Mouse (Mus musculus): Measurements from ENCODE around the gene Ankrd35. TPM values are rescaled to one million over a fixed set of nuclear protein-coding genes. Genes with fewer than 3 reads are reported as not detected.
"Not testable (repeated sequence)": the region's sequence is repeated elsewhere in the genome, so short reads cannot be mapped to it uniquely, and the experiment has no call there.

The Ankrd35 gene
- polyA plus RNA-seq, 1 experiment = not detected

DNA sequence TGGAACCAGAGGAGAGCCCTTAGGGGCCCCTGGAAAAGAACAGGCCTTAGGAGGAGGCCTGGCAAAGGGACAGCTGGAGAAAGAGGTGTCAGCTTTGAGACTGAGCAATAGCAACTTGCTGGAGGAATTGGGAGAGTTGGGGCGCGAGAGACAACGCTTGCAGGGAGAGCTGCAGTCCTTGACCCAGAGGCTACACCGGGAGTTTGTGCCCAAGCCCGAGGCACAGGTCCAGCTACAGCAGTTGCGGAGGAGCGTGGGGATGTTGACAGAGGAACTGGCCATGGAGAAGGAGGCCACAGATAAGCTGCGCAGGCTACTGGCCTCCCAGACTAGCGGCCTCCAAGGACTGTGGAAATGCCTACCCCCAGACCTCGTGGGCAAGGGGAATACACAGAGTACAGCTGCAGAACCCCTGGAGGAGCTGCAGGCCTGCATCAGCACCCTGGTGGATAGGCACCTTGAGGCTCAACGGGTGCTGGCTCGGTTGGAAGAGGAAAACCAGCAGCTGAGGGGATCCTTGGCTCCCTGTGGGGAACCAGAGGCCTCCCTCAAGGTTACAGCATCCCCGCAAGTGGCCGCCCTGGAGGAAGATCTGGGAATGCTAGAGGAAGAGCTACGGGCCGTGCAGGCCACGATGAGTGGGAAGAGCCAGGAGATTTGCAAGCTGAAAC lies 14.4 kb downstream of the Ankrd35 start:
- Histone ChIP-seq H3K27ac (replicated peaks; ENCODE audit: low read depth, low read length) (no peak overlapping the region), H3K4me1 (ENCODE audit: control insufficient read depth, insufficient read depth, insufficient read length, low read length) (no peaks in the 10 kb centered on the region), H3K4me3 (ENCODE audit: insufficient read depth, low read depth, low read length) (no peak overlapping the region)

DNA sequence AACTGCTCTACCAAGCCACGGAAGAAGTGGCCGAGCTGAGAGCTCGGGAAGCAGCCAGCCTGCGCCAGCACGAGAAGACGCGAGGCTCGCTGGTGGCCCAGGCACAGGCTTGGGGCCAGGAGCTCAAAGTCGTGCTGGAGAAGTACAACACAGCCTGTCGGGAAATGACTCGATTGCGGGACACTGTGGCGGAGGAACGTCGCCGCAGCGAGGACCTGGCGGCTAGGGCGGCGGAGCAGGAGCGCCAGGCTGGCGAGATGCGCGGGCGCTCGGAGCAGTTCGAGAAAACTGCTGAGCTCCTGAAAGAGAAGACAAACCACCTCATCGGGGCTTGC lies 14.9 kb downstream of the Ankrd35 start:
- Histone ChIP-seq H3K4me1 (ENCODE audit: control insufficient read depth, insufficient read depth, insufficient read length, low read length) (no peaks in the 10 kb centered on the region), H3K4me3 (ENCODE audit: insufficient read depth, low read depth, low read length) (0 out of 2 replicates have a peak overlapping the region, but pooled peaks have one; percentile 23), H3K27ac (replicated peaks; ENCODE audit: low read depth, low read length) (no peak overlapping the region)

DNA sequence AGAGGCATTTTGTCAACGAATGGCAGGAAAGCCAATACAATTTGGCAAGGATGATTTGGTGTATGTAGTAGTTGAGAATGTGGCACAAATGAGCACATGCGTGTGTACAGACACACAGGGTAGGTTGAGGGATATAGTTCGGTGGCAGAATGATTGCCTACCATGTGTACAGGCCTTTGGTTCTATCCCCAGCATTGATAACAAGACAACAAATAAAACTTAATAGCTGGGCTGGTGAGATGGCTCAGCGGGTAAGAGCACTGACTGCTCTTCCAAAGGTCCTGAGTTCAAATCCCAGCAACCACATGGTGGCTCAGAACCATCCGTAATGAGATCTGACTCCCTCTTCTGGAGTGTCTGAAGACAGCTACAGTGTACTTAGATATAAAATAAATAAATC lies 16.1 kb downstream of the Ankrd35 start:
- not testable (repeated sequence) for H3K4me3 ChIP-seq (ENCODE audit: insufficient read depth, low read depth, low read length); H3K4me1 ChIP-seq (ENCODE audit: control insufficient read depth, insufficient read depth, insufficient read length, low read length); H3K27ac ChIP-seq (replicated peaks; ENCODE audit: low read depth, low read length)

DNA sequence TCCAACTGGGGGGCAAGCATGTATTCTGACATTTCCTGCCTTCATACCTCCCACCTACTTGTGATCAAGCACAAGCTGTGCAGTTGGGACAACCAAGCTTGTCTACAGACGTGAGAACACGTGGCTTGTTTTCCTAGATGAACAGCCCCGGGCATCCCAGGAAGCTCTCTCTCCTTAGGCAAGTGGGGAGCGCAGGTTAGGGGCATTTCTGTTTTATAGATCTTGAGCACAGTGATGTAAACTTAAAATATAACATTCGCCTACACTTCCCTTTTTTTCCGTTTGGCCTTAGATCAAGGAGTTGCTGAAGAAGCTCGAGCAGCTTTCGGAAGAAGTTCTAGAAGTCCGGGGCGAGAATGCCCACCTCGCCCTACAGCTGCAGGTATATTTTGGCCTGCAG lies 18.9 kb downstream of the Ankrd35 start:
- Histone ChIP-seq H3K4me1 (ENCODE audit: control insufficient read depth, insufficient read depth, insufficient read length, low read length) (no peaks in the 10 kb centered on the region), H3K4me3 (ENCODE audit: insufficient read depth, low read depth, low read length) (no peak overlapping the region), H3K27ac (replicated peaks; ENCODE audit: low read depth, low read length) (no peak overlapping the region)

DNA sequence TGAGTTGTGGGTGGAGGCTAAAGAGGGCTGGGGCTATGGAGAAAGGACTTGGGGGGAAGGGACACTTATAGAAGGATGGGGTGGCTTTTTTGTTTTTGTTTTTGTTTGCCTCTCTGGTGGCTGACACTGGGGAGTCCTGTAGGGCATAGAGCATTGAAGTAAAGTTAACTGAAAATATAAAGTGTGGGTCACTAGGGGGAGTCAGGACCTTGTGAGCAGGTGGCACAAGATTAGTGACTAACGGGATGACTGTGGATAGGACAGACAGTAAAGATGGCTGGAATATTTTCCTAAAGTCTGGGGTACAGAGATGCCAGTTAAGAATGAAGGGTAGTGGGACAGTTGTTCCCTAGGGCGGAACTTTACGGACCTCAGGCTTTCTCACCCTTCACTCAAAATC lies 20.4 kb downstream of the Ankrd35 start:
- H3K27ac ChIP-seq (replicated peaks; ENCODE audit: low read depth, low read length) = no peak overlapping the region
- no peak overlapping the region for H3K4me3 ChIP-seq (ENCODE audit: insufficient read depth, low read depth, low read length)
- H3K4me1 ChIP-seq (ENCODE audit: control insufficient read depth, insufficient read depth, insufficient read length, low read length) = no peaks in the 10 kb centered on the region

DNA sequence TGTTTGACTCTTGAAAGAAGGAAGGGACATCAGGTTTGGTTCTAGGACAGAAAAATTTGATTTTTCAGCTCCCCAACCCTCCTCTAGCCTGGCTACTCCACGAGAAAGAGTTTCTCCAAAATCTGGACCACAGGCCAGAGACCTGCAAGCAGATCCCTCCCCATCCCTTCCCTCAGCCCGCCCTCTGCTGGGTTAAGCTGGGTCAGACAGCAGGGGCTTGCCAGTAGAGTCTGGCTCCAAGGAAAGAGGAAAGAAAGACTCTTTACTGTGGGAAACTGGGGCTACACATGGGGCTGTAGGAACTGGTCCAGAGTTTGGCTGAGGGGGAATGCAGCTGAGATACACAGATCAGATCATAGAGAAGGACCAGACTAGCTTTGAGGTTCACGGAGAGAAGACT lies 22.6 kb downstream of the Ankrd35 start:
- Histone ChIP-seq H3K4me1 (ENCODE audit: control insufficient read depth, insufficient read depth, insufficient read length, low read length) (no peaks in the 10 kb centered on the region), H3K27ac (replicated peaks; ENCODE audit: low read depth, low read length) (no peak overlapping the region), H3K4me3 (ENCODE audit: insufficient read depth, low read depth, low read length) (no peak overlapping the region)

DNA sequence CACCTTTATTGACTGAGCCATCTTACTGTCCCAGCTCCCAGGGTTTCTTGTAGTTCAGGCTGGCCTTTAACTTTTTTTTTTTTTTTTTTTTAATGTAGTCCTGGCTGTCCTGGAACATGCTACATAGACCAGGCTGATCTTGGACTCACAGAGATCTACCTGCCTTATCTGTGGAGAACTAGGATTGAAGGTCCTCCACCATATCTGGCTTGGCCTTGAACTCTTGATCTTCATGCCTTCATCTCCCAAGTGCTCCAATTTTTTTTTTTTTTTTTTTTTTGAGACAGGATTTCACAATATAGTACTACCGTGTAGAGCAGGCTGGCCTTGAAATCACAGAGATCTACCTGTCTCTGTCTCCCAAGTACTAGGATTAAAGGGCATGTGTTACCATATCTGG lies 23.6 kb downstream of the Ankrd35 start:
- no peaks in the 10 kb centered on the region for H3K4me1 ChIP-seq (ENCODE audit: control insufficient read depth, insufficient read depth, insufficient read length, low read length)
- H3K27ac ChIP-seq (replicated peaks; ENCODE audit: low read depth, low read length) = no peak overlapping the region
- H3K4me3 ChIP-seq (ENCODE audit: insufficient read depth, low read depth, low read length) = no peak overlapping the region

DNA sequence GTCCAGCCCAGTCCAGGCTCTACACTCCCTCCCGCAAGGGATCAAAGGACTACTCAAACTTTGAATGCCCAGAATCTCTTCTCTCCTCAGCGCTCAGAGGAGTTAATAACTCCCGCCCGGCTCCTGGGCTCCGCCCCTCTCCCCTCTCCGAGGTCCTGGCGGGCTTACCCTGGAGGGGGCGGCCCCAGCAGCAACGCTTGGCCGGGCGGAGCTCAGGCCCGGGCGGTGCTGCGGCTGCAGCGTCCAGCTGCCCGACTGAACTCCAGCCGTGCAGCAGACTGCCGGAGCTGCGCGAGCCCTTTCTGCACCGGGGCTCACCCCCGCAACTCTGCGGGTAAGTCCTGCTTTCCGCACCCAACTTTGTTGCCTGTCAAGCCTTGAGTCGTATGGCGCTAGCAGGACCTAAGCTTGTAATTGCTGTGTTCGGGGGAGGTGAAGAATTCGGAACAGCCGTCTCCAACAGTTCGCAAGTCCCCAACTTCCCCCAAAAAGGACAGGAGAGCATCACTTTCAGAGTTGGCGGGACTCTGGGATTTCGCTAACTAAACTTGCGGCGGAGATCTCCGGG lies 26.4 kb downstream of the Ankrd35 start, which contains the start of gene Pias3:
Gene Pias3 (plus strand): TSS at position 187 of the 568 bp plus-strand sequence.
- Histone ChIP-seq H3K4me3 (ENCODE audit: insufficient read depth, low read depth, low read length) (peak within 1 kb of the TSS; percentile 95), H3K4me1 (ENCODE audit: control insufficient read depth, insufficient read depth, insufficient read length, low read length) (no peaks in the 10 kb centered on the region), H3K27ac (replicated peaks; ENCODE audit: low read depth, low read length) (peak within 1 kb of the TSS; percentile 61)

DNA sequence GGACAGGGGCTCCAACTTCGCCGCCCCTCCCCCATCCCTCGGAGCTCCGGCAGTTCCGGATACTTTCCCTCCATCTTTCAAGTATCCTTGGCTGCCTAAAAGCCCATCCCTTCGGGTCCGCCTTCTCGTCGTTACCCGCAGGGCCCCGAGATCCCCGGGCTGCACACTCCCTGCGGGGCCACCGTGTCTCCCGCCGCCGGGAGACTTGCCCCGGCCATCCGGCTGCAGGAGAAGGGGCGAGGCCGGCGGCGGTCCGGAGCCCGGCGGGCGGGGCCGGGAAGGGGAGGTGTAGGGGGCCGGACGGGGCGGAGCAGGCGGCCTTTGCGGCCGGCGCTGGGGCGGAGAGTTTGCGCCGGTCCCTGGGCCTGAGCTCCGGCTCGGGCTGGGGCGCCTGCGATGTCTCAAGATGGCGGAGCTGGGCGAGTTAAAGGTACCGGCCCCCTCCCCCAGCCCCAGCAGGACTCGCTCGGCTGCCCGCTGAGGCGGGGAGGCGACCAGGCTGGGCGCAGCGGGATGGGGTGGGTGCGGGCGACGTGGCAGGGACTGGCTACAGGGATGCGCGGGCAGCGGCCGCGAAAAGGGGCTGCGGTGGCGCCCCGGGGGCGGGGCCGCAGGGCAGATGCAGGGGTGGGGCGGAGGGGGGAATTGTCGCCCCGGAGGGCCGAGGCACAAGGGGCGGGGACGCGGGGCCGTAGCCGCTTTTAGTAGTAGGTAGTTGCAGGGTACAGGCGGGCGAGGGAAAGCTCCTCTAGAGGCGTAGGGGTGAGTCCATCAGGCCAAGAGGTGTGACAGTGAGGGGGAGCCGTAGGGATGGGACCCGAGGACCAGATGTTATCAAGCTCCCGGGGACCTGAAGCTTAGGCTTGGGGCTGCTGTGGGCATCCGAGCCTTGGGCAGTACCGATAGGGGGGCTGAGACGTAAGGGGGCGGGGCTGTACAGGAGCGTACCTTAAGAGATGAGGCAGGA lies 27.1 kb downstream of the Ankrd35 start:
- H3K27ac ChIP-seq (replicated peaks; ENCODE audit: low read depth, low read length) = peak overlapping the region; percentile 61
- no peaks in the 10 kb centered on the region for H3K4me1 ChIP-seq (ENCODE audit: control insufficient read depth, insufficient read depth, insufficient read length, low read length)
- peak overlapping the region; percentile 95 for H3K4me3 ChIP-seq (ENCODE audit: insufficient read depth, low read depth, low read length)

DNA sequence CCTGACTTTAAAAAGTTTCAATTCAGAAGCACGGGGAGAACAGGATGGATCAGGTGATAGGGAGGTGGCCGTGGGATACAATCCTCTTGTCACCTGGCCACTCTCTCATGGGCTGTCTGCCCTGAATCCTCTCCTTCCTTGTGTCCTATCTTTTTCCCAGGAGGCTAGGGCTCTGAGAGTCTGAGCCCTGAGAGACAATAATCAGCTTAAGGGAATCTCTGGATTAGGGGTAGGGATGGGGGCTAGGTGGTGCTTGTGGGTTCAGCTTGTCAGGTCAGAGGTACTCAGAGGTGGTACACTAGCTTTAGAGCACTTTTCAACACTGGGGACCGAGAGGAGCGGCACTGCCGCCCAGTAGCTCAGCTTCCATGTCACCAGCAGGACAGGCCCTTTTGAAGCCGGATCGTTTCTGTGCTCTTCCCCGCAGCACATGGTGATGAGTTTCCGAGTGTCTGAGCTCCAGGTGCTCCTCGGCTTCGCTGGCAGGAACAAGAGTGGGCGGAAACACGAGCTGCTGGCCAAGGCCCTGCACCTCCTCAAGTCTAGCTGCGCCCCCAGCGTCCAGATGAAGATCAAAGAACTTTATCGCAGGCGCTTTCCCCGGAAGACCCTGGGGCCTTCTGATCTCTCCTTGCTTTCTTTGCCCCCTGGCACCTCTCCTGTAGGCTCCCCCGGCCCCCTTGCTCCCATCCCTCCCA lies 29.2 kb downstream of the Ankrd35 start:
- no peak overlapping the region for H3K4me3 ChIP-seq (ENCODE audit: insufficient read depth, low read depth, low read length)
- H3K27ac ChIP-seq (replicated peaks; ENCODE audit: low read depth, low read length) = no peak overlapping the region
- no peaks in the 10 kb centered on the region for H3K4me1 ChIP-seq (ENCODE audit: control insufficient read depth, insufficient read depth, insufficient read length, low read length)

DNA sequence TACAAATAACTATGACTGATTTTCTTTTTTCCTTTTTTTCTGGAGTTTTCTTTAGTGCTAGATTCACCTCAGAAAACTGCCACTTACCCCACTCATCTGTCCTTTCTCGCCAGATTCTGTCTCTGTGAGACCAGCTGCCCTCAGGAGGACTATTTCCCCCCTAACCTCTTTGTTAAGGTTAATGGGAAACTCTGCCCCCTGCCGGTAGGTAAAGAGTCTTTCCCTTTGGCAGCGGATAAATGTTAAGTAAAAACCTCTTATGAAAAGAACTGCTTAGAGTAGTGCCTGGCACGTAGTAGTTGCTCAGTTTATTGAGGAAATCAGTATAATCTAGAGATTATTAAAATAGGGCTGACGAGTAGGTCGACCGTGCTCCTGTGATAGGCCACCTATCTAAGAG lies 30.4 kb downstream of the Ankrd35 start:
- Histone ChIP-seq H3K4me1 (ENCODE audit: control insufficient read depth, insufficient read depth, insufficient read length, low read length) (no peaks in the 10 kb centered on the region), H3K27ac (replicated peaks; ENCODE audit: low read depth, low read length) (no peak overlapping the region), H3K4me3 (ENCODE audit: insufficient read depth, low read depth, low read length) (no peak overlapping the region)

DNA sequence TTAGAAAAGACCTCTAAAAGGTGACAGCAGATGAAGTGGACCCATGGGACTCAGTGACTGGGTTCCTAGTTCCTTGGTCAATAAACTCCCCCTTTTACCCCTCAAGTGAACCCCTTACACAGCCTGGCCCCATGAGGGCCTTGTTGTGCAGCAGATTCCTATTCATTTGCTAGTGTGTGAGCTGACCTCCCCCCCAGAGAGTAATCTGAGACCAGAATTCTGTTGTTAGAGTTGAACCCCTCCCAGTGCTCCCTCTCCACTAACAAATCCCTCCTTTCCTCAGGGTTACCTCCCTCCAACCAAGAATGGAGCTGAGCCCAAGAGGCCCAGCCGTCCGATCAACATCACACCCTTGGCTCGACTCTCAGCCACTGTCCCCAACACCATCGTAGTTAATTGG lies 31.1 kb downstream of the Ankrd35 start:
- Histone ChIP-seq H3K4me3 (ENCODE audit: insufficient read depth, low read depth, low read length) (no peak overlapping the region), H3K4me1 (ENCODE audit: control insufficient read depth, insufficient read depth, insufficient read length, low read length) (no peaks in the 10 kb centered on the region), H3K27ac (replicated peaks; ENCODE audit: low read depth, low read length) (no peak overlapping the region)

DNA sequence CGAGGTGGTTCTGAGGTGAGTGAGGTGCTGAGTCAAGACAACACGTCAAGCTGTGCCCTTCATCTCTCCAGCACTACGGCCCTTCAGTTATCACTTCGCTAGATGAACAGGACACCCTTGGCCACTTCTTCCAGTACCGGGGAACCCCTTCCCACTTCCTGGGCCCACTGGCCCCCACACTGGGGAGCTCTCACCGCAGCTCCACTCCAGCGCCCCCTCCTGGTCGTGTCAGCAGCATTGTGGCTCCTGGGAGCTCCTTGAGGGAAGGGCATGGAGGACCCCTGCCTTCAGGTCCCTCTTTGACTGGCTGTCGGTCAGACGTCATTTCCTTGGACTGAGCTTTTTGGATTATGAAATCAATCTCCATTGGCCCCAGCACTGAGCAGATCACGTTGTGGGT lies 34.8 kb downstream of the Ankrd35 start:
- no peaks in the 10 kb centered on the region for H3K4me1 ChIP-seq (ENCODE audit: control insufficient read depth, insufficient read depth, insufficient read length, low read length)
- H3K4me3 ChIP-seq (ENCODE audit: insufficient read depth, low read depth, low read length) = no peak overlapping the region
- H3K27ac ChIP-seq (replicated peaks; ENCODE audit: low read depth, low read length) = no peak overlapping the region

DNA sequence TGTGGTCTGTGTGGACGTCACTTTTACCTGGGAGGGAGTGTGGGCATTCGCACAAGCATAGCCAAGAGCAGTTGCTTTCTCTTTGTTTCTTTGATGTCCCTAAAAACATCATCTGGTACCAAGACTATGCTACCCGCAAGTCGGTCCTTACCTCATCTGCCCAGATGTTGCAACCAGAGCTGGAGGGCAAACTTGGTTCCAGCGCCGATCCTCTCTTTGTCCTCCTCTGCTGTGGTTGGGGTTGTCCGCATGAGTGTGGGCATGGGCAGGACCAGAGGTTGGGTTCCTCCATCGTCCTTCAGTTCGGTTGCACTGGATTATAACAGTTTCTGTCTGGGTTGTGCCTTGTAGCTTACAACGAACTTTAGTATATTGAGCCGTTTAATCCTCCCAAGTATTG lies 36.3 kb downstream of the Ankrd35 start:
- H3K4me3 ChIP-seq (ENCODE audit: insufficient read depth, low read depth, low read length) = no peak overlapping the region
- H3K4me1 ChIP-seq (ENCODE audit: control insufficient read depth, insufficient read depth, insufficient read length, low read length) = no peaks in the 10 kb centered on the region
- H3K27ac ChIP-seq (replicated peaks; ENCODE audit: low read depth, low read length) = no peak overlapping the region

DNA sequence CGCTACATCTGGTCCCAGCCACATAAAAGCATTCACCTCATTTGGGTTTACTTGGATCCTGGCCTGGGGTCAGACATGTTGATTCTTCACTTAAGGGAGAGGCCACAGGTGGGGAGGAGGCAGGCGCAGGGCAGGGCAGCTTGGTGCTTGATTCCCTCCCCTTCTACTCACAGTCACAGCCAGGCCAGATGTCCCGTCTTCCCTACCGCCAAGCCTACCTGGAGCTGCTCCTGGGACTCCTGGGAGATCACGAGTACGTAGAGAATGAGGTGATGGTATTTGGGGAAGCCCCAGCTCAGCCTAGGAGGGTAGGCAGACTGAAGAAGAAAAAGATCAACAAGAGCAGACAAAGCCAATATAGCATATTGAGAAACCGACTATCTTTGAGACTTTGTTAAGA lies 37.1 kb downstream of the Ankrd35 start:
- Histone ChIP-seq H3K4me3 (ENCODE audit: insufficient read depth, low read depth, low read length) (no peak overlapping the region), H3K27ac (replicated peaks; ENCODE audit: low read depth, low read length) (no peak overlapping the region), H3K4me1 (ENCODE audit: control insufficient read depth, insufficient read depth, insufficient read length, low read length) (no peaks in the 10 kb centered on the region)
